Mouse (Mus musculus): ENCODE data around the gene Colq. TPM values are rescaled to one million over a fixed set of nuclear protein-coding genes. Genes with fewer than 3 reads are reported as not detected.

Gene Colq
- polyA plus RNA-seq, 1 experiment from 2014 or later = 0.70 TPM

- Histone ChIP-seq H3K9me3 (ENCODE audit: control insufficient read depth, low read length) (no peaks in the 10 kb centered on the region), H3K9ac (ENCODE audit: low read depth, low read length) (no peak overlapping the region), H3K36me3 (ENCODE audit: control insufficient read depth, insufficient read depth, low read length) (no peaks in the 10 kb centered on the region), H3K27ac (ENCODE audit: low read depth, low read length) (no peak overlapping the region; the same call in 1 of the 2 replicates), H3K4me1 (replicated peaks; ENCODE audit: control insufficient read depth, insufficient read depth, low read length) (peaks cover 22% of the 10 kb centered on the region), H3K4me2 (no peak overlapping the region), H3K27me3 (replicated peaks; ENCODE audit: control insufficient read depth, insufficient read depth, low read length) (no peaks in the 10 kb centered on the region), H3K4me3 (ENCODE audit: low read depth, low read length) (no peak overlapping the region)
- ATAC-seq (replicated peaks; ENCODE audit: low FRiP score) (peak; percentile 68), DNase-seq (ENCODE audit: low spot score) (no peak)
- 28% methylated on average over 6 of the region's 6 CpGs for WGBS
Observed at GRCm38 (mm10) chr14:31570131-31570951, 20.8 kb downstream of the Colq start.

GRCm38 (mm10) chr14:31569151-31569631 lies 22.0 kb downstream of the Colq start:
- no peak overlapping the region for H3K27ac ChIP-seq (ENCODE audit: low read depth, low read length)
- DNase-seq (ENCODE audit: low spot score) (no peak), ATAC-seq (replicated peaks; ENCODE audit: low FRiP score) (0 out of 2 replicates have a peak, but pooled peaks have one; percentile 9)
- WGBS = 47% methylated on average over 7 of the region's 7 CpGs
- H3K4me1 ChIP-seq (replicated peaks; ENCODE audit: control insufficient read depth, insufficient read depth, low read length) = peaks cover 28% of the 10 kb centered on the region
- no peak overlapping the region for H3K4me2 ChIP-seq
- no peaks in the 10 kb centered on the region for H3K27me3 ChIP-seq (replicated peaks; ENCODE audit: control insufficient read depth, insufficient read depth, low read length)
- H3K4me3 ChIP-seq (ENCODE audit: low read depth, low read length) = no peak overlapping the region
- H3K9ac ChIP-seq (ENCODE audit: low read depth, low read length) = no peak overlapping the region
- H3K9me3 ChIP-seq (ENCODE audit: control insufficient read depth, low read length) = no peaks in the 10 kb centered on the region
- H3K36me3 ChIP-seq (ENCODE audit: control insufficient read depth, insufficient read depth, low read length) = no peaks in the 10 kb centered on the region

- H3K27ac ChIP-seq (ENCODE audit: low read depth, low read length) = no peak overlapping the region
- H3K4me1 ChIP-seq (replicated peaks; ENCODE audit: control insufficient read depth, insufficient read depth, low read length) = peaks cover 23% of the 10 kb centered on the region
- H3K9me3 ChIP-seq (ENCODE audit: control insufficient read depth, low read length) = no peaks in the 10 kb centered on the region
- H3K4me3 ChIP-seq (ENCODE audit: low read depth, low read length) = no peak overlapping the region
- ATAC-seq (replicated peaks; ENCODE audit: low FRiP score) (no peak), DNase-seq (ENCODE audit: low spot score) (no peak)
- no peak overlapping the region for H3K9ac ChIP-seq (ENCODE audit: low read depth, low read length)
- no peaks in the 10 kb centered on the region for H3K27me3 ChIP-seq (replicated peaks; ENCODE audit: control insufficient read depth, insufficient read depth, low read length)
- H3K36me3 ChIP-seq (ENCODE audit: control insufficient read depth, insufficient read depth, low read length) = no peaks in the 10 kb centered on the region
- 60% methylated on average over 9 of the region's 9 CpGs for WGBS
- H3K4me2 ChIP-seq = no peak overlapping the region
Observed at GRCm38 (mm10) chr14:31565478-31566212, 25.5 kb downstream of the Colq start.

GRCm38 (mm10) chr14:31564452-31565179 lies 26.5 kb downstream of the Colq start:
- H3K4me2 ChIP-seq = no peak overlapping the region
- 40% methylated on average over 6 of the region's 6 CpGs for WGBS
- H3K9ac ChIP-seq (ENCODE audit: low read depth, low read length) = no peak overlapping the region

GRCm38 (mm10) chr14:31560886-31561285 lies 30.3 kb downstream of the Colq start:
- ATAC-seq (replicated peaks; ENCODE audit: low FRiP score) (no peak), DNase-seq (ENCODE audit: low spot score) (no peak)
- no peak overlapping the region for H3K27ac ChIP-seq (ENCODE audit: low read depth, low read length)
- 36% methylated on average over 5 of the region's 5 CpGs for WGBS
- H3K4me1 ChIP-seq (replicated peaks; ENCODE audit: control insufficient read depth, insufficient read depth, low read length) = peaks cover 8% of the 10 kb centered on the region
- no peak overlapping the region for H3K9ac ChIP-seq (ENCODE audit: low read depth, low read length)
- H3K4me3 ChIP-seq (ENCODE audit: low read depth, low read length) = no peak overlapping the region
- H3K36me3 ChIP-seq (ENCODE audit: control insufficient read depth, insufficient read depth, low read length) = no peaks in the 10 kb centered on the region
- no peaks in the 10 kb centered on the region; the same call in 1 of the 2 replicates for H3K27me3 ChIP-seq (replicated peaks; ENCODE audit: control insufficient read depth, insufficient read depth, low read length)
- H3K4me2 ChIP-seq = no peak overlapping the region
- no peaks in the 10 kb centered on the region for H3K9me3 ChIP-seq (ENCODE audit: control insufficient read depth, low read length)

More at GRCm38 (mm10) chr14:31564452-31565179, 26.5 kb downstream of the Colq start:
- no peak overlapping the region for H3K4me3 ChIP-seq (ENCODE audit: low read depth, low read length)
- no peak for ATAC-seq (replicated peaks; ENCODE audit: low FRiP score)
- no peaks in the 10 kb centered on the region for H3K9me3 ChIP-seq (ENCODE audit: control insufficient read depth, low read length)
- peaks cover 15% of the 10 kb centered on the region for H3K4me1 ChIP-seq (replicated peaks; ENCODE audit: control insufficient read depth, insufficient read depth, low read length)
- no peak for DNase-seq (ENCODE audit: low spot score)
- no peak overlapping the region for H3K27ac ChIP-seq (ENCODE audit: low read depth, low read length)
- no peaks in the 10 kb centered on the region for H3K27me3 ChIP-seq (replicated peaks; ENCODE audit: control insufficient read depth, insufficient read depth, low read length)
- no peaks in the 10 kb centered on the region for H3K36me3 ChIP-seq (ENCODE audit: control insufficient read depth, insufficient read depth, low read length)

GRCm38 (mm10) chr14:31559216-31559615 lies 31.9 kb downstream of the Colq start:
- no peak overlapping the region for H3K4me3 ChIP-seq (ENCODE audit: low read depth, low read length)
- no peak overlapping the region for H3K27ac ChIP-seq (ENCODE audit: low read depth, low read length)
- no peak overlapping the region for H3K4me2 ChIP-seq
- ATAC-seq (replicated peaks; ENCODE audit: low FRiP score) (no peak), DNase-seq (ENCODE audit: low spot score) (no peak)
- no peaks in the 10 kb centered on the region for H3K4me1 ChIP-seq (replicated peaks; ENCODE audit: control insufficient read depth, insufficient read depth, low read length)
- H3K9ac ChIP-seq (ENCODE audit: low read depth, low read length) = no peak overlapping the region
- H3K9me3 ChIP-seq (ENCODE audit: control insufficient read depth, low read length) = no peaks in the 10 kb centered on the region
- H3K36me3 ChIP-seq (ENCODE audit: control insufficient read depth, insufficient read depth, low read length) = no peaks in the 10 kb centered on the region
- WGBS = 43% methylated on average over 5 of the region's 5 CpGs
- no peaks in the 10 kb centered on the region; the same call in 1 of the 2 replicates for H3K27me3 ChIP-seq (replicated peaks; ENCODE audit: control insufficient read depth, insufficient read depth, low read length)

GRCm38 (mm10) chr14:31557784-31558183 lies 33.4 kb downstream of the Colq start:
- Histone ChIP-seq H3K9me3 (ENCODE audit: control insufficient read depth, low read length) (no peaks in the 10 kb centered on the region), H3K27ac (ENCODE audit: low read depth, low read length) (no peak overlapping the region), H3K36me3 (ENCODE audit: control insufficient read depth, insufficient read depth, low read length) (no peaks in the 10 kb centered on the region), H3K27me3 (replicated peaks; ENCODE audit: control insufficient read depth, insufficient read depth, low read length) (no peaks in the 10 kb centered on the region; the same call in 1 of the 2 replicates), H3K9ac (ENCODE audit: low read depth, low read length) (no peak overlapping the region), H3K4me3 (ENCODE audit: low read depth, low read length) (no peak overlapping the region), H3K4me2 (no peak overlapping the region), H3K4me1 (replicated peaks; ENCODE audit: control insufficient read depth, insufficient read depth, low read length) (no peaks in the 10 kb centered on the region)
- WGBS = 71% methylated on average over 9 of the region's 9 CpGs
- no peak for DNase-seq (ENCODE audit: low spot score)
- no peak for ATAC-seq (replicated peaks; ENCODE audit: low FRiP score)

GRCm38 (mm10) chr14:31557273-31557672 lies 33.9 kb downstream of the Colq start:
- H3K36me3 ChIP-seq (ENCODE audit: control insufficient read depth, insufficient read depth, low read length) = no peaks in the 10 kb centered on the region
- ATAC-seq (replicated peaks; ENCODE audit: low FRiP score) (no peak), DNase-seq (ENCODE audit: low spot score) (no peak)
- H3K27me3 ChIP-seq (replicated peaks; ENCODE audit: control insufficient read depth, insufficient read depth, low read length) = no peaks in the 10 kb centered on the region; the same call in 1 of the 2 replicates
- no peak overlapping the region for H3K27ac ChIP-seq (ENCODE audit: low read depth, low read length)
- no peaks in the 10 kb centered on the region for H3K4me1 ChIP-seq (replicated peaks; ENCODE audit: control insufficient read depth, insufficient read depth, low read length)
- no peak overlapping the region for H3K4me3 ChIP-seq (ENCODE audit: low read depth, low read length)
- WGBS = 78% methylated on average over 8 of the region's 8 CpGs
- H3K9ac ChIP-seq (ENCODE audit: low read depth, low read length) = no peak overlapping the region
- no peak overlapping the region for H3K4me2 ChIP-seq
- H3K9me3 ChIP-seq (ENCODE audit: control insufficient read depth, low read length) = no peaks in the 10 kb centered on the region

All from liver, embryonic 11.5 days (tissue).